Mouse (Mus musculus) forebrain, embryonic 10.5 days (tissue): ENCODE measurements around the gene Snai1. TPM values are rescaled to one million over a fixed set of nuclear protein-coding genes. Genes with fewer than 3 reads are reported as not detected.
A peak's percentile ranks its signal among the peaks of the same experiment; 100 is the strongest.

ENCODE experiments used
- DNase-seq: peaks from one replicate; pipeline ENCODE4 v3.0.0-alpha.2; 2017; ENCODE audit warnings: low spot score; ENCODE audit errors: extremely low spot score
- H3K27ac ChIP-seq: fragments of 300-500 bp; sonication (generic); 2 replicates; pipeline ENCODE4 v1.5.1; 2016; ENCODE audit warnings: mild to moderate bottlenecking
- H3K27me3 ChIP-seq: fragments of 300-500 bp; sonication (generic); 2 replicates; pipeline ENCODE4 v1.6.1; 2016; ENCODE audit warnings: mild to moderate bottlenecking; ENCODE audit not compliant: poor library complexity, severe bottlenecking
- H3K36me3 ChIP-seq: fragments of 300-500 bp; sonication (generic); replicated peaks from 2 replicates; pipeline ENCODE4 v1.6.1; 2016; ENCODE audit warnings: mild to moderate bottlenecking, moderate library complexity
- H3K4me1 ChIP-seq: fragments of 300-500 bp; sonication (generic); 2 replicates; pipeline ENCODE4 v1.6.1; 2016
- H3K4me3 ChIP-seq: fragments of 300-500 bp; sonication (generic); 2 replicates; pipeline ENCODE4 v1.5.1; 2016; ENCODE audit warnings: mild to moderate bottlenecking, moderate library complexity
- H3K9me3 ChIP-seq: fragments of 300-500 bp; sonication (generic); 2 replicates; pipeline ENCODE4 v1.6.1; 2016; ENCODE audit warnings: mild to moderate bottlenecking, moderate library complexity
- WGBS: fragments of 180-500 bp; shearing (Covaris S2); methylation state at CpG from one replicate; pipeline ENCODE4 v1.1.7; 2016; 5-methylcytosine and 5-hydroxymethylcytosine counted together
- polyA plus RNA-seq: library from polyadenylated mRNA; unstranded; fragments of >200 nt; fragmentation: Nextera tagmentation; extraction: Ambion mirVana; gene quantifications from 2 replicates; pipeline ENCODE4 v1.2.1, GENCODE M21; 2016

Gene Snai1
- polyA plus RNA-seq, 1 experiment from 2014 or later, result 40.4 TPM

GRCm38 (mm10) chr2:167564551-167565311 is 26.7 kb downstream of the Snai1 start:
- Histone ChIP-seq H3K27ac (peak overlapping the region; percentile 77), H3K9me3 (no peaks in the 10 kb centered on the region), H3K27me3 (peaks cover 17% of the 10 kb centered on the region), H3K4me1 (peaks cover 56% of the 10 kb centered on the region), H3K4me3 (no peak overlapping the region), H3K36me3 (no peaks in the 10 kb centered on the region)
- WGBS, result 81% methylated on average over 13 of the region's 13 CpGs
- no peak for DNase-seq

- H3K36me3 ChIP-seq, result no peaks in the 10 kb centered on the region
- 74% methylated on average over 3 of the region's 3 CpGs for whole genome bisulfite sequencing
- H3K27ac ChIP-seq, result peak overlapping the region; percentile 80
- no peaks in the 10 kb centered on the region for H3K9me3 ChIP-seq
- H3K4me1 ChIP-seq, result peaks cover 55% of the 10 kb centered on the region
- H3K27me3 ChIP-seq, result peaks cover 12% of the 10 kb centered on the region
- no peak for DNase-seq
- H3K4me3 ChIP-seq, result peak overlapping the region; percentile 24; the same call in 1 of the 2 replicates
Observed at GRCm38 (mm10) chr2:167565312-167565656, 27.3 kb downstream of the Snai1 start.

DNA sequence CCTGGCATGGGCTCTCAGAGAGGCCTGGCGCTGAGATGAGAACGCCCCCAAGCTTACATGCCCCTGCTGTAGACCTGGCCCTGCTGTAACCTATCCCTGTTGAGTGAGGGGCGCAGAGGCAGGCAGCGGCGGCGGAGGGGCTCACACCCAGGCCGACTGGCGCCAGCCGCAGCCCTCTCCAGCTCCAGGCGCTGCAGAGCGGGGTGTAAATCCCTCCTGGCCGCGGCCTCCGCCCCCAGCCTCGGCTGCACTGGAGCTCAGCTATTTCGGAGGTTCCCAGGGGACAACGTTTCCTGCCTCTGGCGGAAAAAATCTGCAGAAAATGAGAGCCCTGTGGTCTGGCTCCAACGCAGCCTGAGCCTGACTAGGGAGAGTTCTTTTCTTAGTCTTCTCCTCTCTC is 27.7 kb downstream of the Snai1 start:
- Histone ChIP-seq H3K9me3 (no peaks in the 10 kb centered on the region), H3K27ac (peak overlapping the region; percentile 80), H3K27me3 (peaks cover 8% of the 10 kb centered on the region), H3K4me3 (peak overlapping the region; percentile 24), H3K4me1 (peaks cover 52% of the 10 kb centered on the region), H3K36me3 (no peaks in the 10 kb centered on the region)
- 21% methylated on average over 19 of the region's 19 CpGs for WGBS
- peak; percentile 38 for DNase-seq

DNA sequence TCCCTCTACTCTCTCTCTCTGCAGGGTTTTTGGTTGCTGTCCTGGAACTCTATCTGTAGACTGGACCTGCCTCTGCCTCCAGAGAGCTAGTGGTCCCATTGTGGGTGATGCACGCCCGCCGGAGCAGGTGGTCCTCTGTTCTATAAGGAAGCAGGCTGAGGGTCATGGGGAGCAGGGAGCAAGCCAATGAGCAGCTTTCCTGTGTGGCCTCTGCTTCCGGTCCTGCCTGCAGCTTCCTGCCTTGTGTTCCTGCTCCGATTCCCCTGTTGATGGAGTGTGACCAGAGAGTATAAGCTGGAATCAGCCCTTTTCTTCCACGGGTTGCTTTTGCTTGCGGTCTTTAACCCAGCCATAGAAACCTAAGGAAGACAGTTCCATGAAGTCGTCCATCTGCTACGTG is 30.1 kb downstream of the Snai1 start:
- H3K27ac ChIP-seq, result no peak overlapping the region
- H3K4me1 ChIP-seq, result peaks cover 37% of the 10 kb centered on the region
- no peaks in the 10 kb centered on the region for H3K9me3 ChIP-seq
- 86% methylated on average over 9 of the region's 9 CpGs for WGBS
- H3K4me3 ChIP-seq, result no peak overlapping the region
- DNase-seq, result no peak
- no peaks in the 10 kb centered on the region for H3K27me3 ChIP-seq
- no peaks in the 10 kb centered on the region for H3K36me3 ChIP-seq

DNA sequence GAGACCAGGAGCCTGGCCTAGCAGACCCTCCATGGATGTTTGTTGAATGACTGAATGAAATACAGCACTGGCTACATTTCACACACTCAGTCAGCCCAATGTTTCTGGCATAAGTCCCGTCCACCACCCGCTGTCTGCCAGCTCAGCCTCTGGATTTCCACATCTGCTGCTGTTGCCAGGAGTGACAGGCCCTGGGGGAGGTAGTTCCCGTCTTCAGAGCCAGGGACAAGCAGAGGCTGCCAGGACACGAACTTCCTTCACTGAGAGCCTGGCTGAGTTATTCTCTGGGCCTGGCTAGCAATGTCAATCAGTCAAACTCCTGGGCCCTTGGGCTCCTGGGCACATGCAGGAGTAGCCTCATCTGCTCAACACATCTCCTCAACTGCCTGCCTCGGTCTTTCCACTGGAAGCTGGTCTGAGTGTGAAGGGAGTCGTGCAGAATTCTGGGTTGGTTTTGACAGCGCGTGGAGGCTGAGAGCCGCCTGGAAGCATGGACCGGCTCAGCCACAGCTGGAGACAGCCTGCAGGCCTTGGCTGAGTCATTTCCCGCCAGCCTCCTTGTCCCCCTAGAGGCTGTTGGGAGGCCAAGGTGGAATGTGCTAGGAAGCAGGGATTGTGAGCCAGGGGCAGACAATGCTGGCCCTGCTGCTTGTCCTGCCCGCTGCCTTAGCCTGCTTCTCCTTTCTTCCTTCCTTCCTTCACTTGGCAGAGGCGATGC is 32.1 kb downstream of the Snai1 start:
- 75% methylated on average over 13 of the region's 13 CpGs for WGBS
- H3K27ac ChIP-seq, result peak overlapping the region; percentile 40; the same call in 1 of the 2 replicates
- H3K27me3 ChIP-seq, result no peaks in the 10 kb centered on the region
- H3K4me1 ChIP-seq, result peaks cover 17% of the 10 kb centered on the region
- DNase-seq, result no peak
- no peaks in the 10 kb centered on the region for H3K9me3 ChIP-seq
- H3K4me3 ChIP-seq, result no peak overlapping the region
- H3K36me3 ChIP-seq, result no peaks in the 10 kb centered on the region

DNA sequence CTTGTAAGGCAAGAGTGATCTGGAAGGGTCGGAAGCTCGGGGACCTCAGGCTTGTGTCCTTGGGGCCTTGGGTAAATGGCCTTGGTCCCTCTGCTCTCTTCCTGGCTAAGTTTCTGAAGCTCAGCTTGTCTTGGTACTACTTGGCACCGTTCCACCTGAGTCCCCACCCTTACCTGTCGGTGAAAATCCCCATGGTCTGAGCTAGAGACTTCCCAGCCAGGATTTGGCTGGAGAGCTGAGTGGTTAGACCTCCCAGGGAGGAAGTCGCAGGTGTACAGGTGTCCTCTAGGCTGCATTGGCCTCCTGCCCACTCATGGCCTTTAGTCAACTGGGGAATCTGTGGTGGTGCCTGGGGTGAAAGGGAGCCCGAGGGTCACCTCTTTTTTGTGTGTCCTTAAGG is 32.8 kb downstream of the Snai1 start:
- Histone ChIP-seq H3K36me3 (no peaks in the 10 kb centered on the region), H3K27me3 (no peaks in the 10 kb centered on the region), H3K4me3 (no peak overlapping the region), H3K9me3 (no peaks in the 10 kb centered on the region), H3K4me1 (peaks cover 11% of the 10 kb centered on the region), H3K27ac (no peak overlapping the region)
- DNase-seq, result no peak
- WGBS, result 95% methylated on average over 6 of the region's 6 CpGs

DNA sequence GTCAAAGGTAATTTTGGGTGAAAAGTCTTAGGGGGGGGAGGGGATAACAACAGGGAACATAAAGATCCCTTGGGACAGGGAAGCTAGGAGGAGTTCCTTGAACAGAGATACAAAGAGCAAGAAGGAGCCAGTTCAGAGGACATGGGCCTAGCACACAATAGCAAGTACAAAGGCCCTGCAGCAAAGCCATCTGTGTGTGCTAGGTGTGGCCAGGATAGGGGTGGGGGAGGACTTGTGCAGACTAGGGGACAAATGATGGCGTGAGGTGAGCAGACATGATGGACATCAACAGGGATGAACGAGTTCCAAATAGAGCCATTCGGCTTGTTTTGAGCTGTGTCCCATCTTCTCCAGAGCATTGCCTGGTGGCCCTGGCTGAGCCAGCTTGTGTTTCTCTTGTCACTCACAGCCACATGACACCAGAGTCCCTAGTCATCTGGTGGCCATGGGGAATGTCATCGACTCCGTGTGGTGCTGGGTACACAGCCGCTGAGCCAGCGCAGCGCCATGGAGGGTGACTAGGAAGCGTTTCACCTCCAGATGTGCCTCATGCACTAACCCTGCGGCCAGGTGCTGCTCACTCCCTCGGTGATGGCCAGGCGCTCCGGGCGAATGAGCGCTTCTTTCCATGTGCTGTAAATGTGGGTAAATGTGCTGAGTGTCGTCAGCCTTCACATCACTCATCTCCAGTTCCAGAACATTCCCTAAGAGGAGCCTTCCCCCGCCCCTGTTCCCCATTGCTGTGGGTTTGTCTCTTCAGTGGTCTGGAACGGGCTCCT is 33.6 kb downstream of the Snai1 start:
- WGBS, result 93% methylated on average over 18 of the region's 18 CpGs
- Histone ChIP-seq H3K27ac (peak overlapping the region; percentile 11; the same call in 1 of the 2 replicates), H3K27me3 (no peaks in the 10 kb centered on the region), H3K4me1 (peaks cover 9% of the 10 kb centered on the region), H3K36me3 (no peaks in the 10 kb centered on the region), H3K9me3 (no peaks in the 10 kb centered on the region), H3K4me3 (no peak overlapping the region)
- no peak for DNase-seq

- H3K36me3 ChIP-seq, result no peaks in the 10 kb centered on the region
- 75% methylated on average over 9 of the region's 9 CpGs for WGBS
- no peak overlapping the region for H3K4me3 ChIP-seq
- no peak for DNase-seq
- peaks cover 15% of the 10 kb centered on the region for H3K4me1 ChIP-seq
- no peaks in the 10 kb centered on the region for H3K27me3 ChIP-seq
- 0 out of 2 replicates have a peak overlapping the region, but pooled peaks have one; percentile 40 for H3K27ac ChIP-seq
- no peaks in the 10 kb centered on the region for H3K9me3 ChIP-seq
Observed at GRCm38 (mm10) chr2:167574814-167575213, 36.8 kb downstream of the Snai1 start.

DNA sequence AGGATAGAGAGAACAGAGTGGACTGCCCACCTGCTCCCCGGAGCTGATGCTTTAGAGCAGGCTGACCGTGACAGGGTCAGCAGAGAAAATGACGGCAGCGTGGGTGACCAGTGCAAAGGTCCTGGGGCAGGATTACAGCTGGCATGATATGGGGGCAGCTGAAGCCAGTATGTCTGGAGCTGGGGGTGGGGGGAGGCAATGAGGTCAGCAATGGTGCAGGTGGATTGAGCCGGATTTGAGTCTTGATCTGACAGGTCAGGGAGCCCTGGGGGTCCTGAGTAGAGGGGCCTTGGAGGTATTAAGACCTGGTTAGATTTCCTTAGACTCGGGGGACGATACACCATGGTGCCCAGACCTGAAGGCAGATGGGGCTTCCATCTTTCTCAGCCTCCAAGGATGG is 37.6 kb downstream of the Snai1 start:
- 94% methylated on average over 7 of the region's 7 CpGs for WGBS
- no peak overlapping the region for H3K4me3 ChIP-seq

GRCm38 (mm10) chr2:167576121-167576620 is 38.2 kb downstream of the Snai1 start:
- Histone ChIP-seq H3K4me3 (no peak overlapping the region), H3K36me3 (no peaks in the 10 kb centered on the region), H3K9me3 (no peaks in the 10 kb centered on the region), H3K27ac (no peak overlapping the region), H3K4me1 (peaks cover 10% of the 10 kb centered on the region), H3K27me3 (no peaks in the 10 kb centered on the region)
- WGBS, result 85% methylated on average over 8 of the region's 8 CpGs
- no peak for DNase-seq

More for the DNA sequence above, 37.6 kb downstream of the Snai1 start:
- Histone ChIP-seq H3K9me3 (no peaks in the 10 kb centered on the region), H3K27ac (no peak overlapping the region), H3K27me3 (no peaks in the 10 kb centered on the region), H3K4me1 (peaks cover 10% of the 10 kb centered on the region), H3K36me3 (no peaks in the 10 kb centered on the region)
- DNase-seq, result no peak

GRCm38 (mm10) chr2:167577186-167577785 is 39.3 kb downstream of the Snai1 start:
- 64% methylated on average over 9 of the region's 9 CpGs for WGBS
- no peak overlapping the region for H3K4me3 ChIP-seq
- H3K9me3 ChIP-seq, result no peaks in the 10 kb centered on the region
- H3K36me3 ChIP-seq, result no peaks in the 10 kb centered on the region
- peaks cover 13% of the 10 kb centered on the region for H3K4me1 ChIP-seq
- no peaks in the 10 kb centered on the region for H3K27me3 ChIP-seq
- H3K27ac ChIP-seq, result no peak overlapping the region
- no peak for DNase-seq

GRCm38 (mm10) chr2:167578521-167578920 is 40.5 kb downstream of the Snai1 start:
- no peak for DNase-seq
- Histone ChIP-seq H3K4me1 (peaks cover 26% of the 10 kb centered on the region), H3K4me3 (no peak overlapping the region), H3K36me3 (no peaks in the 10 kb centered on the region), H3K9me3 (no peaks in the 10 kb centered on the region), H3K27ac (peak overlapping the region; percentile 42; the same call in 1 of the 2 replicates), H3K27me3 (no peaks in the 10 kb centered on the region)
- WGBS, result 41% methylated on average over 5 of the region's 5 CpGs
